Mouse (Mus musculus) myocyte (in vitro differentiated cells): Measurements from ENCODE around the gene Ctdnep1. TPM values are rescaled to one million over a fixed set of nuclear protein-coding genes. Genes with fewer than 3 reads are reported as not detected.

ENCODE experiments used
- H3K27me3 ChIP-seq: one replicate; pipeline ENCODE4 v1.6.1; 2011; ENCODE audit not compliant: control insufficient read depth, insufficient read depth, insufficient read length
- H3K36me3 ChIP-seq: one replicate; pipeline ENCODE4 v1.6.1; 2011; ENCODE audit not compliant: control insufficient read depth, insufficient read depth
- H3K4me2 ChIP-seq: one replicate; pipeline ENCODE4 v1.6.1; 2011; ENCODE audit warnings: low read depth, control low read depth
- H3K4me3 ChIP-seq: one replicate; pipeline ENCODE4 v1.5.1; 2011; ENCODE audit warnings: mild to moderate bottlenecking, control low read depth, moderate library complexity
- H3K79me2 ChIP-seq: one replicate; pipeline ENCODE4 v1.6.1; 2011; ENCODE audit not compliant: control insufficient read depth, insufficient read depth
- H3ac ChIP-seq: one replicate; pipeline ENCODE4 v1.6.1; 2011; ENCODE audit not compliant: control insufficient read depth, insufficient read length
- CEBPB ChIP-seq: IDR thresholded peaks from 2 replicates; pipeline ENCODE4 v1.6.1; 2011; ENCODE audit warnings: mild to moderate bottlenecking, moderate library complexity; ENCODE audit not compliant: poor library complexity, insufficient read depth, severe bottlenecking
- E2F4 ChIP-seq: IDR thresholded peaks from one replicate; pipeline ENCODE4 v1.6.1; 2011; ENCODE audit warnings: mild to moderate bottlenecking, control low read depth, moderate library complexity; ENCODE audit not compliant: insufficient read depth
- MAX ChIP-seq: IDR thresholded peaks from one replicate; pipeline ENCODE4 v1.6.1; 2011; ENCODE audit warnings: low read depth, mild to moderate bottlenecking, control low read depth
- MYOD1 ChIP-seq, 3 experiments: IDR thresholded peaks; one replicate each; pipeline ENCODE4 v1.6.1; 2011; ENCODE audit warnings: control low read depth in 2 of 3, low read depth in 2 of 3, mild to moderate bottlenecking in 2 of 3, moderate library complexity in 1 of 3; ENCODE audit not compliant: insufficient read length in 2 of 3, control insufficient read depth in 1 of 3
- MYOG ChIP-seq, 3 experiments: IDR thresholded peaks; one replicate each; pipeline ENCODE4 v1.6.1; 2011; ENCODE audit warnings: control low read depth in 2 of 3, low read depth in 2 of 3, mild to moderate bottlenecking in 2 of 3; ENCODE audit not compliant: insufficient read length in 2 of 3, control insufficient read depth in 1 of 3, insufficient read depth in 1 of 3
- POLR2A ChIP-seq: IDR thresholded peaks from one replicate; pipeline ENCODE4 v1.6.1; 2011; ENCODE audit warnings: low read depth, mild to moderate bottlenecking, control low read depth, moderate library complexity; ENCODE audit not compliant: insufficient read length
- POLR2AphosphoS2 ChIP-seq: IDR thresholded peaks from one replicate; pipeline ENCODE4 v1.6.1; 2011; ENCODE audit warnings: low read depth, control low read depth; ENCODE audit not compliant: insufficient read length
- REST ChIP-seq: IDR thresholded peaks from one replicate; pipeline ENCODE4 v1.6.1; 2011; ENCODE audit warnings: mild to moderate bottlenecking, control low read depth, moderate library complexity; ENCODE audit not compliant: insufficient read depth, insufficient read length
- SRF ChIP-seq: IDR thresholded peaks from one replicate; pipeline ENCODE4 v1.6.1; 2011; ENCODE audit warnings: low read depth; ENCODE audit not compliant: control insufficient read depth, insufficient read length
- TCF12 ChIP-seq: IDR thresholded peaks from one replicate; pipeline ENCODE4 v1.6.1; 2011; ENCODE audit warnings: mild to moderate bottlenecking, control low read depth; ENCODE audit not compliant: poor library complexity, insufficient read depth, severe bottlenecking
- TCF3 ChIP-seq: IDR thresholded peaks from one replicate; pipeline ENCODE4 v1.6.1; 2011; ENCODE audit warnings: low read depth, control low read depth; ENCODE audit not compliant: insufficient read length
- USF1 ChIP-seq: IDR thresholded peaks from one replicate; pipeline ENCODE4 v1.6.1; 2011; ENCODE audit warnings: low read depth, mild to moderate bottlenecking, control low read depth, moderate library complexity
- polyA plus RNA-seq: library from polyadenylated mRNA; unstranded; fragments of >200 nt; fragmentation: generic; extraction: Trizol; gene quantifications from one replicate; pipeline ENCODE4 v1.2.1, GENCODE M21; 2012; ENCODE audit warnings: missing spikeins

Gene Ctdnep1
- 146 TPM for polyA plus RNA-seq

- Histone ChIP-seq H3K4me3 (peak within 1 kb of the TSS; percentile 73), H3K79me2 (peaks cover 61% of the 10 kb centered on the region), H3K4me2 (peak within 1 kb of the TSS; percentile 96), H3K36me3 (peaks cover 22% of the 10 kb centered on the region), H3K27me3 (no peaks in the 10 kb centered on the region), H3ac (peak within 1 kb of the TSS; percentile 93)
- TF ChIP-seq POLR2A: no peak
- TF ChIP-seq SRF: no peak
- no peak for TF ChIP-seq TCF12
- TF ChIP-seq MYOG (IDR thresholded peaks at IDR 0.05; ENCODE audit: control insufficient read depth in 1 of 3, insufficient read depth in 1 of 3, insufficient read length in 2 of 3, low read depth in 2 of 3): no peak
- no peak for TF ChIP-seq MYOD1 (IDR thresholded peaks at IDR 0.05; ENCODE audit: control insufficient read depth in 1 of 3, insufficient read length in 2 of 3, low read depth in 2 of 3)
- no peak for TF ChIP-seq E2F4
- no peak for TF ChIP-seq USF1
- no peak for TF ChIP-seq TCF3
- no peak for TF ChIP-seq POLR2AphosphoS2
- TF ChIP-seq REST: no peak
- no peak for TF ChIP-seq MAX
- no peak for TF ChIP-seq CEBPB
These were observed at the start of gene Ctdnep1 for GRCm38 (mm10) chr11:69981141-69981762. Gene Ctdnep1 (plus strand): TSS chr11:69981156.

GRCm38 (mm10) chr11:69931769-69932168, 49.2 kb upstream of the Ctdnep1 start:
- H3ac ChIP-seq: no peak overlapping the region
- TF ChIP-seq TCF3 (no peak), POLR2AphosphoS2 (no peak), MAX (no peak), USF1 (no peak), E2F4 (no peak)
- no peaks in the 10 kb centered on the region for H3K36me3 ChIP-seq
- no peak overlapping the region for H3K4me2 ChIP-seq
- H3K79me2 ChIP-seq: no peaks in the 10 kb centered on the region
- no peak overlapping the region for H3K4me3 ChIP-seq
- peaks cover 13% of the 10 kb centered on the region for H3K27me3 ChIP-seq

- Histone ChIP-seq H3K27me3 (peaks cover 17% of the 10 kb centered on the region), H3K79me2 (no peaks in the 10 kb centered on the region), H3K36me3 (no peaks in the 10 kb centered on the region), H3K4me3 (no peak overlapping the region), H3K4me2 (no peak overlapping the region), H3ac (no peak overlapping the region)
- TF ChIP-seq MAX: no peak
- TF ChIP-seq MYOG (IDR thresholded peaks at IDR 0.05; ENCODE audit: control insufficient read depth in 1 of 3, insufficient read depth in 1 of 3, insufficient read length in 2 of 3, low read depth in 2 of 3): no peak
- no peak for TF ChIP-seq TCF12
- TF ChIP-seq USF1: no peak
- no peak for TF ChIP-seq MYOD1 (IDR thresholded peaks at IDR 0.05; ENCODE audit: control insufficient read depth in 1 of 3, insufficient read length in 2 of 3, low read depth in 2 of 3)
- TF ChIP-seq REST: no peak
- TF ChIP-seq E2F4: no peak
- no peak for TF ChIP-seq CEBPB
- no peak for TF ChIP-seq POLR2A
- no peak for TF ChIP-seq TCF3
These were observed 48.7 kb upstream of the Ctdnep1 start for GRCm38 (mm10) chr11:69932254-69932653.

GRCm38 (mm10) chr11:69933066-69933465, 47.9 kb upstream of the Ctdnep1 start:
- no peak overlapping the region for H3ac ChIP-seq
- H3K4me2 ChIP-seq: no peak overlapping the region
- H3K27me3 ChIP-seq: peaks cover 26% of the 10 kb centered on the region
- no peaks in the 10 kb centered on the region for H3K79me2 ChIP-seq
- no peak overlapping the region for H3K4me3 ChIP-seq
- TF ChIP-seq TCF12: no peak
- TF ChIP-seq MAX: no peak
- no peaks in the 10 kb centered on the region for H3K36me3 ChIP-seq

GRCm38 (mm10) chr11:69934169-69934568, 46.8 kb upstream of the Ctdnep1 start:
- no peak for TF ChIP-seq MAX
- TF ChIP-seq E2F4: peak; percentile 27
- no peak overlapping the region for H3ac ChIP-seq
- no peak overlapping the region for H3K4me3 ChIP-seq
- peaks cover 35% of the 10 kb centered on the region for H3K27me3 ChIP-seq
- H3K36me3 ChIP-seq: no peaks in the 10 kb centered on the region
- no peaks in the 10 kb centered on the region for H3K79me2 ChIP-seq
- peak overlapping the region; percentile 90 for H3K4me2 ChIP-seq

- Histone ChIP-seq H3K36me3 (no peaks in the 10 kb centered on the region), H3K4me3 (no peak overlapping the region)
These were observed 46.3 kb upstream of the Ctdnep1 start for GRCm38 (mm10) chr11:69934681-69935080.

More at GRCm38 (mm10) chr11:69934681-69935080, 46.3 kb upstream of the Ctdnep1 start:
- peak overlapping the region; percentile 90 for H3K4me2 ChIP-seq
- H3K79me2 ChIP-seq: no peaks in the 10 kb centered on the region
- no peak for TF ChIP-seq POLR2A
- H3ac ChIP-seq: no peak overlapping the region
- peaks cover 41% of the 10 kb centered on the region for H3K27me3 ChIP-seq
